Mouse (Mus musculus): ENCODE measurements around the gene Lgals9.

Lgals9 gene

DNA sequence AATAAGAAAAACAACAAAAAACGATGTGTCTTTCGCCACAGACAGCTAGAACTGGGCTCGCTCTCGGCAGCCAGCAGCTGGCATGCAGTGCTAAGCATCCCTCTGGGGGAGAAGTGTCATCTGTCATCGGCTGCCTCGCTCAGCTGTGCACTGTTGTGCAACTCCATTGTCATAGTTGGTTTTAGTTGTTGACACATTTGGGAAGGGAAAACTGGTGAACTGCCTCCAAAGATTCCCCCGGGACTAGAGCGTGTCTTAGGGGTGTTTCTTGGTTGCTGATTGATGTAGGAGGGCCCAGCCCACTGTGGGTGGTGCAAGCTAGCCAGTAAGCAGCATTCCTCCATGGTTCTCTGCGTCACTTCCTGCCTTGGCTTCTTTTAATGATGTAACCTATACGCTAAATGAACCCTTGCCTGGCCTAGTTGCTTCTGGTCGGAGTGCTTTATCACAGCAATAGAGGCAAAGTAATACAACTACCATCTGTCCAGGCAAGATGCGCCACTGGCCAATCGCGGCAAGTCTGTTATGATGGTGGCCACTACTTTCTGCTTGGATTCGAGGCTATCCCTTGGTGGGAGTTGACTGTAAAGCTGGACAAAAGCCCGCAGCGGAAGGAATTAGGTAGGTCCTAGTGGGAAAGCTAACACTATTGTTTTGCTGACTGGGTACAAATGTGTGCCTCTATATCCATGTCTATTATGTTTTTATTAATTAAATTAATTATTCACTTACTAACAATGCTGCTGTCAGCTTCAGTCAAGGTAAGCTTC, 11.2 kb downstream of the Lgals9 start:
- DNase-seq = peak; percentile 73

DNA sequence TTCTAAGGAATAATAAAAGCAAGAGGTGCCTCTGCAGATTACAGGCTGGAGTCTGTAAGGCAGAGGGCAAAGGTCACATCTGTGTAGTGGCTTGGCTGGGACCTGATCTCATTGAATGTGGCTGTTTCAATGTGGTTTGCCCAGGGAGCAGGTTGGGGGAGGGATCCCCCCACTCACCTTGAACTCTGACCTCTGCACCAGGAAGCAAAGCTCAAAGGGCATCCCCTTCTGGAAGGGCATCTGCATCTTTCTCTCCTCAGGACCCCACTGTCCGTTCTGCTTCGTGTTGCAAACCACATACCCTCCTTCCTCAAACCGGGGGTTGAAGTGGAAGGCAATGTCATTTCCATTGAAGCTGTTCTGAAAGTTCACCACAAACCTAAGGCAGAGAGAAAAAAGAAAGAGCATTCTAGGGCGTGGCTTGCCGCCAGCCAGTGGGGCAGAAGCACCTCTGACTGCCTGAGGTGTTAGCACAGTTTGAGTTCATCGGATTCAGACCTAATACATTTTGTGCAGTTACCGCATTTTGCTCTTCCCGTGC, 11.9 kb downstream of the Lgals9 start:
- DNase-seq = no peak

DNA sequence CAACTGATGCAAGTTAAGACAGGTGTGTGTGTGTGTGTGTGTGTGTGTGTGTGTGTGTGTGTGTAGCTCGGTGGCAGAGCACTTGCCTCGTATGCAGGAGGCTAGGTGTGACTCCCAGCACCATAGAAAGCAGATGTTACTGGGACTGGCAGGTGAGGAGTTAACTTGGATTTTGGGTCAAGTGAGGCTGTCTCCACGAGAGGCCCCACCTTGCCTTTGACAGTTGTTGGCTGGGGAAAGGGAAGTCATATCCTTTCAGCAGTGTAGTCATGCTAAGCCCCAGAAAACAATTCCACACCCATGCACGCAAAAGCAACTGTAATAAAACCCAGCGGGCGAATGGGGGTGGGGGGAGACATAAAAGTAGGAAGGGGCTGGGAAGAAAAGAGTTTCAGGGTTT, 12.4 kb downstream of the Lgals9 start:
- no peak for DNase-seq

DNA sequence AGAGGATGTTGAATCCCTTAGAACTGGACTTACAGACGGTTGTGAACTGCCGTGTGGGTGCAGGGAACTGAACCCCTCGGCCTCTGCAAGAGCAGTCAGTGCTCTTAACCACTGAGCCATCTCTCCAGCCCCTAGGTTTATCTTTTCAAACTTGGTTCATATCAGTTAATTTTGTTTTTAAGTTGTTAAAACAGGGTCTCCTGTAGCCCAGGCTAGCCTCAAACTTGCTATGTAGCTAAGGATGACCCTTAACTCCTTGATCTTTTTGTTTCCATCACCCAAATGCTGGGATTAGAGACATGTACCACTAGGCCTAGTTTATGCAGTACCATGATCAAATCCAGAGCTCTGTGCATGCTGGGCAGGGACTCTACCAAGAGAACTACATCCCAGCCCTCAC, 13.0 kb downstream of the Lgals9 start:
- no peak for DNase-seq

DNA sequence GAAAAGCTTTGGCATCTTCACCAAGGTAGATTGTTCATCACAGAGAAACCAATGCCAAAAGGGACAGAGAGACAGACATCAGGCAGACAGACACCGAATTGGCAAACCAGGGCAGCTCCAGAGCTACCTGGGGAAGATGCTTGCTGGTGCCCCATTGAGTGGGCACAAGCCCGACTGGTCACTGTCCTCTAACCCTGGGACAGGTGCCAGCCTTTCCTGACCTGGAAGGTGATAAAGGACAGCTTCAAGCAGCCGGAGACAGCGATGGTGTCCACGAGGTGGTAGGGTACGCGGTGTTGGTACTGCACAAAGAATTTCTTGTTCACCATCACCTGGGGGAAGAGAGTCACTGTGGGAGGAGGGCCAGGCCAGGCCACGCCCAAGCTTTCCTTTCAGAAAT, 13.7 kb downstream of the Lgals9 start:
- DNase-seq = no peak

DNA sequence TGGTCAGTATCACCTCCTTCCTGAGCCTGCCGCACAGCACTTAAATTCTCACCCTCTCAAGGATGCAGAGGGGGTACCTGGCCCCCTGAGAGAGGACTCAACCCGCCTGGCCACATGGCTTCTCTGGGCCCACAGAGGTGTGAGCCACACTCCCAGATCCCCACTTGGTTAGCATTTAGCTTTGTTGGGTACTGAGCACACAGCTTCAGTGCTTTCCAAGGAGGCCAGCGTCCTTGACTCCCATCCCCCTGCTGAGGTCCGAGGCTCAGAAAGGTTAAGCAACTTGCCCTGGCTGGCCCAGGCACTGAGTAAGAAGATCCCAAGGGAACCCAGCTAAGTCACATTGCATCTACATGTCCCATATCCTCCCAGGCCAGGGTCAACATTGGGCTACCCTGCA, 16.6 kb downstream of the Lgals9 start:
- no peak for DNase-seq

DNA sequence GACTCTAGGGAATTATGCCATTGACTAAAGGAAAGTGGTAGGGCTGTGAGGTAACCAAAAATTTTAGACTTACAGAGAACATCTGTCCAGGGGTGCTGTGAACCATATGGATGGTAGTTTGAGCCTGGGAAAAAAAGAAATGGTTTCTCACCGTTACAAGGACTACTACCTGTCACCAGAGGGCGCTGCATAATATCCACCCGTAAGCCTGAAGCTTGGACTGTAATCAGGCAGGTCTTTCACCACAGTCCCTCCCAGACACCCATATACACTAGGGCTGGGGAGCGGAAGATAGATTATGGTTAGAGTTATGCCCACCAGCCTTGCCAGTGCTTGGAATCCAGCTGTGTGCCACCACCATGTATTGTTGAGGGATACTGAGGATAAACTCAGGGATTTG, 17.4 kb downstream of the Lgals9 start:
- DNase-seq = peak; percentile 74

DNA sequence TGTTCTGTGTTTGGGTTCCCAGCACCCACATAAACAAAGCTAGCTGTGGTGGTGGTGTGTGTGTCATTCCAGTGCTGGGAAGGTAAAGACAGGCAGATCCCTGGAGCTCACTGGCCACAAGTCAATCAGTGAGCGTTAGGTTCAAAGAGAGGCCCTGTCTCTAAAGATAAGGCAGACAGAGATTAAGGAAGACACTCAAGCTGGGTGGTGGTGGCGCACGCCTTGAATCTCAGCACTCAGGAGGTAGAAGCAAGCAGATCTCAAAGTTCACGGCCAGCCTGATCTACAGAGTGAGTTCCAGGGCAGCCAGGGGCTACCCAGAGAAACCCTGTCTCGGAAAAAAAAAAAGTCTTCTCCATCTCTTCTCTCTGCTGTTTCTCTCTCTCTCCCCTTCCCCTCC, 23.5 kb downstream of the Lgals9 start:
- DNase-seq = no peak

DNA sequence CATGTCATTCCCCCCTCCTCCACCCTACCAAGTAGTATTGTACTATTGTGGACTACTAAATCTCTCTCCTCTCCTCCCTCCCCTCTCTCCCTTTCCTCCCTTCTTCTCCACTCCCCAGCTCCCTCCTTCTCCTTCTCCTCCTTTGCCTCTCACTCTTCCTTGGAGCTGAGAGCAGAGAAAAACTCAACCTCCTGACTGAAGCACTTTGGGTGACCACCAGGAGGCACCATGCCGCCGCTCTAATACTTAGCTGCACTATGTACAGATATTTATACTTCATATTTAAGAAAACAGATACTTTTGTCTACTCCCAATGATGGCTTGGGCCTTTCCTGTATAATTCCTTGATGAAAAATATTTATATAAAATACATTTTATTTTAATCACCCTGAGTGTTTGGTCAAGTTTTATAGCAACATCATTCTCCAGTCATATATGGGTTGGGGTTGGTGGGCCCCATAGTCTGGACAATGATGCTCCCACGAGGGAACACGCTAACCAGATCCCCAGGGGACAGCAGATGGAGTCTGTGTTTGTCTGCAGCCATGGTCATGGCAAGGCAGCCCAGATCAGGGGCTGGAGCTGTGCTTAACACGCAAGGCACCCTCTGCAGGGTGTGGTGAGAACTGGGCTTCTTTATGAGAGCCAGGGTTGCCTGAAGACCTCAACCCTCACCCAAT, 24.8 kb downstream of the Lgals9 start:
- DNase-seq = peak; percentile 56

DNA sequence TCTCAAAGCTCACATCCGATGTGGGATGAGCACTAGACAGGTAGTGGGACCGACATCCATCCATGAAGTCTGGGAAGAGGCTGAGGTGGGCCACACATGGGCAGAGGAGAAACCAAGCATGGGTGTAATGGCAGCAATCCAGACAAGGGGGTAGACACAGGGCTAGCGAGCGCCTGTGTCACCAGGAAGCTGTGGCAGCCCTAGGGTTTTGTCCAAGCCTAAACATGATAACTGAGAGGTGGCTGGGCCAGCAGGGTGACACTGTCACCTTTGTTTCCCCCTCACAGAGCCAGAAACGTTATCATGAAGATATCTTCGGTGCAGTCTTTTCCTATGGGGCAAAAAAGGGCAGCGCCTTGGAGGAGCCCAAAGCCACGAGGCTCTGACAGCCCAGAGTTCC, 25.4 kb downstream of the Lgals9 start:
- DNase-seq = no peak

DNA sequence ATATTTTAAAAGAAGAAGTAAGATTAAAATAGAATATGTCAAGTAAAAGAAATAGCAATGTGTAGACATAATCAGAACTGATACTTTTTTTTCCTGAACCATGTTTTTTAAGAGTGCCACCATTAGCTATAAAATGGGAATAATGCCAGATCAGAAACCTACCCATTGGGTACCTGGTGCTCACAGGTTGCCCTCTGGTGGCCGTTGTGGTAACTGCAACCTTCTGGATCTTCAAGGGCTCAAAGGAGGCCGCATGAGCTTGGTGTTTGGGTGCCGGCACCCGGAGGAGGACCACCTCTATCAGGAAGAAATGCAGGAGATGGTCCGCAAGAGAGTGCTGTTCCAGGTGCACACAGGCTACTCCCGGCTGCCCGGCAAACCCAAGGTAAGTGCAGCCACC, 28.5 kb downstream of the Lgals9 start:
- DNase-seq = peak; percentile 78

DNA sequence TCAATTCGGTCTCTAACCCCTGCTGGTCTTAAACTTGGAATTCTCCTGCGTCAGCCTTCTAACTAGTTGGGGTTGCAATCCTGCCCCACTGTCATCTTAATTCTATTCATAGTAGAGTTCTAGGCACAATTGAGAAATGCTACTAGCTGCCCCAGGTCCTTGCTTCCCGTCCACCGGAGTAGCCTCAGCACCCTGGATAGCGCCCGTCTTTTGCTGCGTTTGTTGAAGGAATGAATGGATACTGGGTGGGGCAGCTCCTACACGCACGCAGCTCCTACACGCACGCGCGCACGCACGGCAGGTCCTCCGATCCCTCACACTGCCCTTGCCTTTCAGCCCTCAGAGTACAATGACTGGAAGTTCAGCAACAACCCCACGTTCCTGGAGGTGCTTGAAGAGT, 32.3 kb downstream of the Lgals9 start:
- DNase-seq = peak; percentile 72

DNA sequence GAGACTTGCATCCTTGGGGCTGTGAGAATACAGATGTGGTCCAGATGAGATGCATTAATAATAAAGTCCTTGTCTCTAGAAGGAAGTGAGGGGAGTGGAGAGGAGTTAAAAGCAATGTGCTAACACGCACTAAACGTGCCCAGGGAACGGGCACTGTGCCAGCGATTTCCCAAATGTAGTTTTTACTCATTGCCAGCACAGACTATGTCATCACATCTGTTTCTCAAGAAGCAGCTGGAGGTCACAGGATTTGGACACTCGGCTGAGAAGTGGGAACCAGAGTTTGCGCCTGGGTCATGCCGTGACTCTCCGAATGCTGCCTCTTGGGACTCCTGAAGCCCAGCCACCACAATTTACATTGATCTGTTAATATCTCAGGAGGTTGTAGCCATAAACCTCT, 34.4 kb downstream of the Lgals9 start:
- peak; percentile 30 for DNase-seq

DNA sequence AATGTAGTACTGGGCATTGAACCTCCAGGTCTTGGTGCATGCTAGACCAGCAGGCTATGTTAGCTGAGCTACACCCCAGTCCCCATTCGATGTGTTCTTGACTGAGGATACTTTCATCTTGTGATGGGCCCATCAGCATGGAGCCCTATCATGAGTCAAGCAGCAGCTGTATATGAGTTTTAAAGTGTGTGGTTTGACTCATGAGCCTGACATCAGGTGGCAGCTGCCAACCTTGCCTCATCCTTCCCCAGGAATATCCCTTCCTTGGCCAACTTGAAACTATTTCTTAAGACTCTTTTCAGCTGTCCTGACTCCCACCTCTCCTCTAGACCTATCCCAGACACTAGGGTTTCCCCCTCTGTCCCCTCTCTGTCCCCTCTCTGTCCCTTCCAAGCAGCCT, 41.7 kb downstream of the Lgals9 start:
- no peak for DNase-seq

DNA sequence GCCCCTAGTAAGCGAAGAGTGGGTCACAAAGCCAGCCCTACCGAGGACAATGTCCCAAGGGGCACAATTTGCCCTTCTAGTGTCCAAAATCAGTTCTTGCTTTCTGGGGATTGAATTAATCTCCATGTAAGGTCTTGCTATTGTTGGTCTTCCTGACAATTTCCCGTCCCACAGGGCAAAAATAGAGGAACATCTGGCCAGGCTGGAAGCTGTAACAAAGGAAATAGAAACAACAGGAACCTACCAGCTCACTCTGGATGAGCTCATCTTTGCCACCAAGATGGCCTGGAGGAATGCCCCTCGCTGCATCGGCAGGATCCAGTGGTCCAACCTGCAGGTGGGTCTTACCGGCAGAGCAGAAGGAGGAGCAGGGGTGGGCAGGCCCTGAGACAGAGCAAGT, 49.6 kb downstream of the Lgals9 start:
- peak; percentile 36 for DNase-seq

DNA sequence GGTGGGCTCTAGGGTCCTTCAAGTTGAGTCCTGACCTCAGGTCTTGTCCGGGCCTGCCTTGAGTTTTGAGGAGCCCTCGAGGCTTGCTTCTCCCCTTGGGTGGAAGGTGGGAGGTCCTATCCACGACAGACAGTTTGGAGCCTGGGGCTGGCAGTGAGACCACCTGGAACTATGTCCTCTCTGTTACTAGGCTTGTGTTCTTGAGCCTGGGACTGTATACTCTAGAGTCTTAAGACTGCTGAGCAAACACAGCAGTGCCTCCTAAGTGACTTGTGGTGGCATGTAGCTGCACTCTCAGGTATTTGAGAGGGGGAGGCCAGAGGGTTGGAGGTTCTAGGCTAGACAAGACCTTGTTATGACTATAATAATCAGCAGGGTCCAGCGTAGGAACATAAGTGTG, 50.0 kb downstream of the Lgals9 start:
- DNase-seq = no peak

DNA sequence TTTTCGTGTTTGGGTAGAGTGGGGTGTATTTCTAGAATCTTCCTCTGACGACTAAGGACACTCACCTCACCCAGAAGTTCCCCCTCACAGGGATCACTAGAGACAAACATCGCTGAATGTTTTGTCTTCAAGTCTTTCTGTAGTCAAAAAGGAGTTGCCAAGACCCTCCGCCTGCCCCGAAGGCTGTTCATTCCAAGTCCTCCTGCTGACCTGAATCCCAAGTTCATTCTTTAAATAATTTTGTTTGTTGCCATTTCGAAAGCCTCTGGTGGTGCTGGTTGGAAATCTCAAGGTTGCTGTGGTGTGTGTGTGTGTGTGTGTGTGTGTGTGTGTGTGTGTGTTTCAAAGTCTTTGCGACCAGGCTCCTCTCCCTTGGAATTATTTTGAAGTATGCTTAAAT, 50.4 kb downstream of the Lgals9 start:
- no peak for DNase-seq

DNA sequence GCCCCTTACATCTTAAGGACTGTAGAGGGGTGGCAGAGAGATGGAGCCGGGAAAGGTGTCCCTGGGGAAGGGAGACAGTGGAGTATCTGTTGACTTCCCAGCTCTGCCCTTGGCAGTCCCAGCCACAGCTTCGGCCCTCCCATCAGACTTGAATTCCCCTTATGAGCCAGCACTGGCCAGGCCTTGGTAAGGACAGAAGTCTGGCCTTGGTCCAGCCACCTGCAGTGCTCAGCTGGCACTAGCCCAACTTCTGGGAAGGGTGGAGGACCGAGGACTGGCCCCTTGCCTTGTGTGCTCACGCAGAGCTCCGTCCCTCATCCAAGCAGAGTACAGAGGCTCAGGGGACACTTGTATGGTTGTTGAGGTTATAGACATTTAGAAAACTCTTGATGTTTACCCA, 55.4 kb downstream of the Lgals9 start:
- DNase-seq = peak; percentile 51

DNA sequence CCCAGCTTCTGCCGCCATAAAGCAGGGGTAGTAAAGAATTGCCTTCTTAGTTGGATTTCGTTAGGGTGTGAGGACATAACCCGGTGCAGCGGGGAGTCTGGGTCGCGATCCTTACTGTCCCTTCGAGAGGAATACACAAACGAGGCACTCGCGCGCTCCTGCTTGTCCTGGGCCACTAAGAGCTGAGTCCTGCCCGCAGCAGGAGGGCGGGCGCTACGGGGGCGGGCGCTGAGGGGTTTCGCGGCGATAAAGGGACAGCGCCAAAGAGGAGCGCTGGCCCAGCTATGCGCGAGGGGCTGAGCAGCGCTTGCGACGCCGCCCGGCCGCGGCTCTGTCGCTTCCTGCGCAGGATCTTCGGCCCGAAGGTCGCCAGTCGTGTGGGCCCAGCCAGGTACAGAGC, 59.8 kb downstream of the Lgals9 start:
- DNase-seq = peak; percentile 61

DNA sequence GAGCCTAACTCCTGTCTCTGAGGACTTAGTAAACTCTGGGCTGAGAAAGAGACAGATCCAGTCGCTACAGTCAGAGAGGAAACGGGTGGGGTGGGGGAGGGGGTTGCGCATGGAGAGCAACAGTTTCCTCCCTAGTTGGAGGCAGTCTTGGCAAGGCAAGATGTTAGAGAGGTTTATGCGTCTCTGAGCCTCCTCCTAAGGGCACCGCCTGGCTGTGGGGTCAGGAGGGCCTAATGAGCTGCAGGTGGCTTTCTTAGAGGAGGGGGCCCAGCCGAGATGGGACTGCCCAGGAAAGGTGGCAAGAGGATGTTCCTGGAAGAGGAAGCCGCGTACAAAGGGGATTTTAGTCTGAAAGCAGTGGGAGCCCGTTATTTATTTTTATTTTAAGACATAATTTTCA, 60.6 kb downstream of the Lgals9 start:
- DNase-seq = peak; percentile 9

DNA sequence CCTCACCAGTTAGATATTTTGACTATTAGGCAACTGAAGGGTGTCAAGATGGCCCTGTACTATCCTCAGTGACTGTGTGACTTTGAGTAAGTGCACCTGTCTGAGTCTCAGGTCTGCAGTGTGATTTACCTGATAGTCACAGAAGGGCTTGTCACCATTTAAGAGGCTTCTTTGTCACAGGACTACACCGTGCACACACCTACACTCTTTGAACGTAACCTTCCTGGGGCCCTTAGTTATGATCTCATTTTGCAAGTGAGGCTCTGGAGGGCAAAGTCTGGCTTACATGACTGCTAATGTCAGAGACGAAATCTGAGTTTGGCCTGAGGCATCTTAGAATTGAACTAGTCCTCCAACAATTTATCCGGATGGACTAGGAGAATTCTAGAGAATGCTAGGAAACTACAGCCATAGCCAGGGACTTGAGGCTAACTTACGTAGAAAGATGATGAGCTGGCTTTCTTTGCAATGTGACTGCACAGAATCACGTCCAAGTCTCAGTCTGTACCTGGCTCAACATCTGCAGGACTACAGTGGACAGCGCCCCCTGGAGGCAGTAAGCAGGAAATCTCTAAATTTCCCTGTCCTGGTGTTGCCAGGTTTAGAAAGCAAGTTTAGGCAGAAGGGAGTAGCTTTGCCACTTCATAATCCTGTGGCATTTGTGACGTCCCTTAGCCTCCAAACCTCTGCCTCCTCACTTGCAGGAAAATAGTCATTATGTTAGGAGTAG, 61.9 kb downstream of the Lgals9 start:
- DNase-seq = peak; percentile 38

DNA sequence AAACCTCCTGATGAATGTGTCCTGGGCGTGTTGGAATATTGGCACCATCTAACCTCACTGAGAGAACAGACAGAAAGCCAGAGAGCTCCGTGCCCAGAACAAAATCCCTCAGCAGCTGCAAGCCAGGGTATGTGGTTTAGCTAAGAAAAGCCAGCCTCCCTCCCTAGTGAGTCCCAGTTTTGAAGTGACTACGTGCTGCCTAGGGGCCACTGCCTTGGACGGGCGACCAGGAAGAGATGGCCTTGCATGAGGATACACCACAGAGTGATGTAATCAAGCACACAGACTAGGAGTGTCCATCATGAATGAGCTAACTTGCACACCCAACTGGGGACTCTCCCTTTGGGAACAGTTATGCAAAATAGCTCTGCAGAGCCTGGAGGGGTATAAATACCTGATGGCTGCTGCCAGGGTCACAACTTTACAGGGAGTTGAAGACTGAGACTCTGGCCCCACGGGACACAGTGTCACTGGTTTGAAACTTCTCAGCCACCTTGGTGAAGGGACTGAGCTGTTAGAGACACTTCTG, 64.3 kb downstream of the Lgals9 start, which contains the start of gene Nos2:
Nos2 (plus strand) TSS at position 377 of the 529 bp plus-strand sequence.
- no peak for DNase-seq

DNA sequence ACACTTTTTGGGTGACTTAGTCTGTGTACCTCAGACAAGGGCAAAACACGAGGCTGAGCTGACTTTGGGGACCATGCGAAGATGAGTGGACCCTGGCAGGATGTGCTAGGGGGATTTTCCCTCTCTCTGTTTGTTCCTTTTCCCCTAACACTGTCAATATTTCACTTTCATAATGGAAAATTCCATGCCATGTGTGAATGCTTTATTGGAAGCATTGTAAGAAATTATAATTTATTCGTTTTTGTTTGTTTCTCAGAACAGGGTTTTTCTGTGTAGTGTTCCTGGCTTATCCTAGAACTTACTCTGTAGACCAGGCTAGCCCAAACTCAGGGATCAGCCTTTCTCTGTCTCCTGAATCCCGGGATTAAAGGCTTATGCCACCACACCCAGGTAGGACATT, 65.0 kb downstream of the Lgals9 start:
- DNase-seq = no peak

Measured in lung, postnatal 10 days (tissue).